Mouse (Mus musculus) heart, adult 2 months (tissue): ENCODE data around the gene Polr1a.

Experiments
- CTCF ChIP-seq: fragments of 200-600 bp; IDR thresholded peaks from 2 replicates; pipeline ENCODE4 v1.8.1; 2022; ENCODE audit warnings: antibody characterized with exemption, mild to moderate bottlenecking, moderate library complexity
- EP300 ChIP-seq: fragments of 200-500 bp; IDR thresholded peaks from 2 replicates; pipeline ENCODE4 v1.6.1; 2011; ENCODE audit warnings: low read depth, low read length, control low read depth; ENCODE audit not compliant: insufficient read depth
- POLR2A ChIP-seq: fragments of 200-500 bp; IDR thresholded peaks from 2 replicates; pipeline ENCODE4 v1.6.1; 2011; ENCODE audit warnings: mild to moderate bottlenecking, low read depth, low read length, control low read depth; ENCODE audit not compliant: insufficient read depth

- TF ChIP-seq CTCF (no peak), EP300 (no peak), POLR2A (no peak)
Measured at GRCm38 (mm10) chr6:71999917-72000512, 91.2 kb downstream of the Polr1a start.
